Mouse (Mus musculus): ENCODE measurements around the gene Prkab1. TPM values are rescaled to one million over a fixed set of nuclear protein-coding genes. Genes with fewer than 3 reads are reported as not detected.
A peak's percentile ranks its signal among the peaks of the same experiment; 100 is the strongest.

The Prkab1 gene
- polyA plus RNA-seq, 1 experiment from 2014 or later, result 52.1 TPM

DNA sequence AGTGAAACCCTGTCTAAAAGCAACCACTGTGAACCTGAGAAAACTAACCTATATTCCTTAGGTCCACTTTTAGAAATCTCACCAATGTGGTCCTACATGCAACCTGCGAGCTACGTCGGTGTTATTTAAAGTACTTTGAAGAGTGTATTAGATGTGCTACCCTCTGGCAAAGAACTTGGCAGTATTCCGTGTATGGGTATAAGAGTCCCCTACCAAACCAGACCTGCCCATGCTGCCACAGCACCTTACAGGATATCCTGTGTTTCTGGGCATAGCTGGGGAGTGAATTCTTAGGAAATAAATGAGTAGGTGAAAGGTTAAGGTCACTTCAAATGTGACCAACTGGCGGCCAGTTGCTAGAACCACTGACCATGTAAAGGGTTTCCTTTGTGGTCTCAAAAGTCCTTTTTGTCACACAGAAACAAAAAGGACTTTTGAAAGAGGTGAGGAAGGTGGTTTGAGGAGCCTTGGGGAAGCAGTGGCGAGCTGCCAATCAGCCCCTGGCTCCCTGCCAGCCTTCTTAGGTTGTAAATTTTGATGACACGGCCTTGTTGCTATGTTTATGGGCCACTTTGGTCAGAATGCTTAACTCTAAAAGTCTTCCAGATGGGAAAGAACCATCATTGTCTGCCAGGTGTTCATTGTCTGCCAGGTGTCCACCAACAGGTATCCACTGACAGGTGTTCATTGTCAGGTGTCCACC, 41.5 kb downstream of the Prkab1 start:
- Histone ChIP-seq H3K9ac (ENCODE audit: low read length) (no peak overlapping the region), H3K36me3 (ENCODE audit: control insufficient read depth, insufficient read depth, low read length) (peaks cover 51% of the 10 kb centered on the region), H3K4me2 (ENCODE audit: low read length) (no peak overlapping the region), H3K9me3 (replicated peaks; ENCODE audit: control insufficient read depth, low read length) (no peaks in the 10 kb centered on the region), H3K27me3 (replicated peaks; ENCODE audit: control insufficient read depth, insufficient read depth, low read length) (no peaks in the 10 kb centered on the region), H3K4me1 (ENCODE audit: control insufficient read depth, insufficient read depth, low read length) (no peaks in the 10 kb centered on the region), H3K4me3 (ENCODE audit: low read depth, low read length) (no peak overlapping the region), H3K27ac (ENCODE audit: low read depth, low read length) (no peak overlapping the region)
- 70% methylated on average over 7 of the region's 7 CpGs for WGBS
- ATAC-seq (no peak), DNase-seq (ENCODE audit: low spot score) (peak; percentile 19)

DNA sequence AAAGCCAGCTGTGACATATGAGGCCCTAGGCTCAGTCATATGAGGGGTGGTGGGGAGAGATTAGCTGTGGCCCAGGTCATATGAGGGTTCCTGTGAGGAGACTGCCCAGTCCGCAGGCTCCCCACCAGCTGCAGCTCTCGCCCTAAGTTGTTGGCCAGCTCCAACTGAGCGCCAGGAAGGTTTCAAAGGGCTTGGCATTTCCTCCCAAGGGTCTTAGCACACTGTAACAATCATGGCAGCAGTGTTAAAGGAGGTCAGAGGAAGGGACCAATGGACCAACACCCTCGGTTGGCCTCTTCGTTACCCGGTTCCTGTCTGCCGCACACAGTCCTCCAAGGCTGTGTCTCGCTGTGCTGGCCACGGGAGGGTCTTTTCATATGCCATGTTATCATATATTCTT, 43.8 kb downstream of the Prkab1 start:
- H3K4me1 ChIP-seq (ENCODE audit: control insufficient read depth, insufficient read depth, low read length), result no peaks in the 10 kb centered on the region
- no peak overlapping the region for H3K27ac ChIP-seq (ENCODE audit: low read depth, low read length)
- no peaks in the 10 kb centered on the region for H3K27me3 ChIP-seq (replicated peaks; ENCODE audit: control insufficient read depth, insufficient read depth, low read length)
- no peak overlapping the region for H3K4me2 ChIP-seq (ENCODE audit: low read length)
- no peak overlapping the region for H3K4me3 ChIP-seq (ENCODE audit: low read depth, low read length)
- ATAC-seq, result no peak
- H3K36me3 ChIP-seq (ENCODE audit: control insufficient read depth, insufficient read depth, low read length), result peaks cover 38% of the 10 kb centered on the region
- 93% methylated on average over 9 of the region's 9 CpGs for WGBS
- no peak for DNase-seq (ENCODE audit: low spot score)
- H3K9me3 ChIP-seq (replicated peaks; ENCODE audit: control insufficient read depth, low read length), result no peaks in the 10 kb centered on the region
- no peak overlapping the region for H3K9ac ChIP-seq (ENCODE audit: low read length)

DNA sequence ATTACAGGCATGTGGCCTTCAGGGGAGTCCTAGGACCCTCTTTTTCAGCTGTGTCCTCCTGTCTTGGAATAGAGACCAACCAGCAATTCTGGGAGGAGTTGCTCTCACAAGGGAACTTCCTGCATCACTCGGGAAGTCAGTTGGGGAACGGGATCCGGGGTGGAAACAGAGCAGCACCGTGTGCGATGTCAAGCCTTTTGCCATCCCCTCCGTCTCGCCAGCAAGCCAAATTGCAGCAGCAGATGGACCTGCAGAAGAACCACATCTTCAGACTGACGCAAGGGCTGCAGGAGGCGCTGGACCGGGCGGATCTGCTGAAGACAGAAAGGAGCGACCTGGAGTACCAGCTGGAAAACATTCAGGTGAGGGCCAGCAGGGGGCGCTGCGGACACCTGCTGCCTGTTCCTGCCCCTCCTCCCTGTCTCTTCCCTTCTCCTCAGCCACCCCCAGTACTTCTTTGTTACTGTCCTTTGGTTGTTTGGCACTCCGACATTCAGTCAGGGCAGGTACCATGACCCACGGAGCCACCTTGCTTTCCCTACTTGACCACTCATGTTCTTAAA, 45.1 kb downstream of the Prkab1 start:
- Histone ChIP-seq H3K27ac (ENCODE audit: low read depth, low read length) (no peak overlapping the region), H3K4me1 (ENCODE audit: control insufficient read depth, insufficient read depth, low read length) (no peaks in the 10 kb centered on the region), H3K4me3 (ENCODE audit: low read depth, low read length) (no peak overlapping the region), H3K36me3 (ENCODE audit: control insufficient read depth, insufficient read depth, low read length) (peaks cover 39% of the 10 kb centered on the region), H3K9me3 (replicated peaks; ENCODE audit: control insufficient read depth, low read length) (no peaks in the 10 kb centered on the region), H3K4me2 (ENCODE audit: low read length) (no peak overlapping the region), H3K9ac (ENCODE audit: low read length) (no peak overlapping the region), H3K27me3 (replicated peaks; ENCODE audit: control insufficient read depth, insufficient read depth, low read length) (no peaks in the 10 kb centered on the region)
- no peak for ATAC-seq
- WGBS, result 62% methylated on average over 14 of the region's 16 CpGs
- no peak for DNase-seq (ENCODE audit: low spot score)

DNA sequence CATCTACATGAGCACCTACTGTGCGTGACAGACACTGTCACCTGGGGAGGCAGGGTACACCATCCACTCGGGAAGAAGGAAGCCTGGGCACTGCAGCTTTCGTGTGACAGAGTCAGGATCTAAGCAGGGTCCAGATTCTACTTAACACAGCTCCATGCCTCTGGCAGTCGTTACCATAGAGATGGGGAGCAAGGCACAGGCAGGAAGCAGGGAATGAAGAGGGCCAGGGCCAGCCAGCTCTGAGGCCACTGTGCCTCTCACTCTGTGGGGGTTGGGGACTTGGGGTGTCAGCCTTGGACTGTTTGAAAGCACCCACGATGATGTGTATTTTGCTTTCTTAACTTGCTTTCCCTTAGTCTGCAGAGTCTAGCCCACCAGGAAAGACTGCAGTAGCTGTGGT, 46.1 kb downstream of the Prkab1 start:
- H3K27ac ChIP-seq (ENCODE audit: low read depth, low read length), result no peak overlapping the region
- 73% methylated on average over 5 of the region's 5 CpGs for WGBS
- ATAC-seq (no peak), DNase-seq (ENCODE audit: low spot score) (no peak)
- no peaks in the 10 kb centered on the region for H3K9me3 ChIP-seq (replicated peaks; ENCODE audit: control insufficient read depth, low read length)
- H3K27me3 ChIP-seq (replicated peaks; ENCODE audit: control insufficient read depth, insufficient read depth, low read length), result no peaks in the 10 kb centered on the region
- 0 out of 2 replicates have a peak overlapping the region, but pooled peaks have one; percentile 17 for H3K9ac ChIP-seq (ENCODE audit: low read length)
- peaks cover 42% of the 10 kb centered on the region for H3K36me3 ChIP-seq (ENCODE audit: control insufficient read depth, insufficient read depth, low read length)
- no peak overlapping the region for H3K4me2 ChIP-seq (ENCODE audit: low read length)
- H3K4me3 ChIP-seq (ENCODE audit: low read depth, low read length), result no peak overlapping the region
- H3K4me1 ChIP-seq (ENCODE audit: control insufficient read depth, insufficient read depth, low read length), result no peaks in the 10 kb centered on the region

DNA sequence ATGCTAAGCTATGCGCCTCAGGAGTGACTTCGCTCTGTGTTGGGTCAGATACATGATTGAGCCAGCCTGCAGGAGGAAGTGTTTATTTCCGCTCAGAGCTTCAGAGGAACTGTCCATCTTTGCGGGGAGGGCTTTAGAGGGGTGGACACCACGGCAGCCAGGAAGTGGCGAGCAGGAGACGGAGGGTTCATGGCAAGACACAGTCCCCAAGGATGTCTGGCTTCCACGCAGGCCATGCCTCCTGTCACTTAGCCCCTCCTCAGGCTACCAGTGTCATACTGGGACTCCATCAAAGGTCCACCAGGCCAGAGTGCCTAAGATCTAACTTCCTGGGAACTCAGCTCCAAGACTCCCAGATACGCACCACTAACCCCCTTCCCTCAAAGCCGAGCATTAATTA, 46.6 kb downstream of the Prkab1 start:
- Histone ChIP-seq H3K4me2 (ENCODE audit: low read length) (no peak overlapping the region), H3K27me3 (replicated peaks; ENCODE audit: control insufficient read depth, insufficient read depth, low read length) (no peaks in the 10 kb centered on the region), H3K9ac (ENCODE audit: low read length) (no peak overlapping the region), H3K9me3 (replicated peaks; ENCODE audit: control insufficient read depth, low read length) (no peaks in the 10 kb centered on the region), H3K27ac (ENCODE audit: low read depth, low read length) (no peak overlapping the region), H3K4me1 (ENCODE audit: control insufficient read depth, insufficient read depth, low read length) (no peaks in the 10 kb centered on the region), H3K4me3 (ENCODE audit: low read depth, low read length) (no peak overlapping the region), H3K36me3 (ENCODE audit: control insufficient read depth, insufficient read depth, low read length) (peaks cover 40% of the 10 kb centered on the region)
- ATAC-seq, result no peak
- WGBS, result 86% methylated on average over 10 of the region's 10 CpGs
- DNase-seq (ENCODE audit: low spot score), result no peak

DNA sequence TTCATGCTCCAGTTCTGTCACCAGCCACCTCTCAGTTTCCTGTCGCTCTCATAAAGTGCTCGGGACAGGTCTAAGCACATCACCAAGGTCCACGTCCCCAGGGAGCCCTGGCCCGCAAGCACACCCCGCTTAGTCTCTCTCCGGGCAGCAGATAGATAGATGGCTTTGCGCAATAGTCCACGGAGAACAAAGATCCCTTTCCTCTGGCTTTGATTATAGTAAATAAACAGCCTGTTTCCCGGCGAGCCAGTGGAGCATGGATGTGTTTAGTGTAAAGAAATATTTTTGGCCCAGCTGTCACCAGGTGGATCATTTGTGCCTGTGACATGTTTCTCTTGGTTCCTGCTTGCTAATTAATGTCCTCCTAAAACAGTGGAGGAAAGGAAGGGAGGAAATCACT, 47.0 kb downstream of the Prkab1 start:
- DNase-seq (ENCODE audit: low spot score) (no peak), ATAC-seq (no peak)
- Histone ChIP-seq H3K4me2 (ENCODE audit: low read length) (no peak overlapping the region), H3K36me3 (ENCODE audit: control insufficient read depth, insufficient read depth, low read length) (peaks cover 38% of the 10 kb centered on the region), H3K4me1 (ENCODE audit: control insufficient read depth, insufficient read depth, low read length) (no peaks in the 10 kb centered on the region), H3K9ac (ENCODE audit: low read length) (no peak overlapping the region), H3K27ac (ENCODE audit: low read depth, low read length) (no peak overlapping the region), H3K4me3 (ENCODE audit: low read depth, low read length) (no peak overlapping the region), H3K9me3 (replicated peaks; ENCODE audit: control insufficient read depth, low read length) (no peaks in the 10 kb centered on the region), H3K27me3 (replicated peaks; ENCODE audit: control insufficient read depth, insufficient read depth, low read length) (no peaks in the 10 kb centered on the region)
- 86% methylated on average over 10 of the region's 10 CpGs for WGBS

DNA sequence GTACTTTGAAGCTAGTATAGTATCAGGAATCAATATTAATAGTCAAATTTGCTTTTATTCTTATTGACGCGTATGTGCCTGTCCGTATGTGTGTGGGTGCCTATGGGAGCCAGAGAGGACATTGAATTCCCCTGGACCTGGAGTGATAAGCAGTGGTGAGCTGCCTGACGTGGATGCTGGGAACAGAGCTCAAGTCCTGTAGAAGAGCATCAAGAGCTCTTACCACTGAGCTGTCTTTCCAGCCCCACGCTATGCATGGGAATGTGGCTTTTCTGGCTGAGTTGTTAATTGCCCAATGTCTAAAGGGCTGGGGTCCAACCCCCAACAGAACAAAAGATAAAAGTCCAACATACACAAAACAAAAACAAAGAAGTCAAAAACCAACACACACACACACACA, 47.9 kb downstream of the Prkab1 start:
- no peak overlapping the region for H3K9ac ChIP-seq (ENCODE audit: low read length)
- no peaks in the 10 kb centered on the region for H3K4me1 ChIP-seq (ENCODE audit: control insufficient read depth, insufficient read depth, low read length)
- H3K9me3 ChIP-seq (replicated peaks; ENCODE audit: control insufficient read depth, low read length), result no peaks in the 10 kb centered on the region
- H3K4me3 ChIP-seq (ENCODE audit: low read depth, low read length), result no peak overlapping the region
- ATAC-seq (no peak), DNase-seq (ENCODE audit: low spot score) (no peak)
- no peak overlapping the region for H3K4me2 ChIP-seq (ENCODE audit: low read length)
- H3K36me3 ChIP-seq (ENCODE audit: control insufficient read depth, insufficient read depth, low read length), result peaks cover 34% of the 10 kb centered on the region
- no peaks in the 10 kb centered on the region for H3K27me3 ChIP-seq (replicated peaks; ENCODE audit: control insufficient read depth, insufficient read depth, low read length)
- WGBS, result 87% methylated on average over 5 of the region's 5 CpGs
- H3K27ac ChIP-seq (ENCODE audit: low read depth, low read length), result no peak overlapping the region

DNA sequence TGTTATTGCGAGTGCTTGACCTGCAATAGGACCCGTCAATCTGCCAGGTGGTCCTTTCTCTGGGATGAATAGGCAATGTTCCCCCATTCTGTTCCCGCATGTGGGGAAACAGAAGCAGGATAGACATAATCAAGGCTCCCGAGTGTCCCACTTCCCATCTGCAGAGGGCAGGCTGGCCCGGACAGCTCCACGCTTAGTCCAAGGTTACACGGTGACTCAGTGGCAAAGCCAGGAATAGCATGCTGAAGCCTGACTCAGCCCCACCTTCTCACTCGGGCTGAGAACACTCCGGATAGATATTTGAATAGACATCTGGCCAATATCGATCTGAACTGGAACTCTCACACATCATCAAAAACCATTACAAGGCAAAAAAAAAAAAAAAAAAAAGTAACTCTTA, 48.6 kb downstream of the Prkab1 start:
- DNase-seq (ENCODE audit: low spot score) (no peak), ATAC-seq (no peak)
- Histone ChIP-seq H3K4me2 (ENCODE audit: low read length) (no peak overlapping the region), H3K27ac (ENCODE audit: low read depth, low read length) (no peak overlapping the region), H3K36me3 (ENCODE audit: control insufficient read depth, insufficient read depth, low read length) (peaks cover 39% of the 10 kb centered on the region), H3K4me3 (ENCODE audit: low read depth, low read length) (no peak overlapping the region), H3K9ac (ENCODE audit: low read length) (no peak overlapping the region), H3K9me3 (replicated peaks; ENCODE audit: control insufficient read depth, low read length) (no peaks in the 10 kb centered on the region), H3K27me3 (replicated peaks; ENCODE audit: control insufficient read depth, insufficient read depth, low read length) (no peaks in the 10 kb centered on the region), H3K4me1 (ENCODE audit: control insufficient read depth, insufficient read depth, low read length) (no peaks in the 10 kb centered on the region)
- 80% methylated on average over 10 of the region's 10 CpGs for WGBS

DNA sequence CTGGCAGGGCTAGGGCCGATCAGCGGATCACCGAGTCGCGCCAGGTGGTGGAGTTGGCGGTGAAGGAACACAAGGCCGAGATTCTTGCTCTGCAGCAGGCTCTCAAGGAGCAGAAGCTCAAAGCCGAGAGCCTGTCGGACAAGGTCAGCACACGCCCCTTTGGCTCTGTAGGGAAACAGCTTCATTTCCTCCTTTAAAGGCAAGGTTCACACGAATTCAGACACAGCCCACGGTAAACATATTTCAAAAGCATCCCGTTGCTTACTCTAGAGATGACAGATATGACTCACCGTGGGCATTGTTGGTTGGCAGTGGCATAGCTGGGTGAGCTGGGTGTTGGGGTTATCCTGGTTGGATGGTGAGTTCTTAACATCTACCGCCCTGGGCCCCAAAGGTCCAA, 53.1 kb downstream of the Prkab1 start:
- WGBS, result 91% methylated on average over 15 of the region's 15 CpGs
- no peak for ATAC-seq
- no peaks in the 10 kb centered on the region for H3K9me3 ChIP-seq (replicated peaks; ENCODE audit: control insufficient read depth, low read length)
- no peaks in the 10 kb centered on the region for H3K4me1 ChIP-seq (ENCODE audit: control insufficient read depth, insufficient read depth, low read length)
- no peak overlapping the region for H3K4me2 ChIP-seq (ENCODE audit: low read length)
- no peak overlapping the region for H3K4me3 ChIP-seq (ENCODE audit: low read depth, low read length)
- H3K36me3 ChIP-seq (ENCODE audit: control insufficient read depth, insufficient read depth, low read length), result peaks cover 45% of the 10 kb centered on the region
- H3K9ac ChIP-seq (ENCODE audit: low read length), result no peak overlapping the region
- H3K27ac ChIP-seq (ENCODE audit: low read depth, low read length), result no peak overlapping the region
- no peaks in the 10 kb centered on the region for H3K27me3 ChIP-seq (replicated peaks; ENCODE audit: control insufficient read depth, insufficient read depth, low read length)
- DNase-seq (ENCODE audit: low spot score), result no peak

Measured in forebrain, embryonic 14.5 days (tissue).